In the genomic region with DNA sequence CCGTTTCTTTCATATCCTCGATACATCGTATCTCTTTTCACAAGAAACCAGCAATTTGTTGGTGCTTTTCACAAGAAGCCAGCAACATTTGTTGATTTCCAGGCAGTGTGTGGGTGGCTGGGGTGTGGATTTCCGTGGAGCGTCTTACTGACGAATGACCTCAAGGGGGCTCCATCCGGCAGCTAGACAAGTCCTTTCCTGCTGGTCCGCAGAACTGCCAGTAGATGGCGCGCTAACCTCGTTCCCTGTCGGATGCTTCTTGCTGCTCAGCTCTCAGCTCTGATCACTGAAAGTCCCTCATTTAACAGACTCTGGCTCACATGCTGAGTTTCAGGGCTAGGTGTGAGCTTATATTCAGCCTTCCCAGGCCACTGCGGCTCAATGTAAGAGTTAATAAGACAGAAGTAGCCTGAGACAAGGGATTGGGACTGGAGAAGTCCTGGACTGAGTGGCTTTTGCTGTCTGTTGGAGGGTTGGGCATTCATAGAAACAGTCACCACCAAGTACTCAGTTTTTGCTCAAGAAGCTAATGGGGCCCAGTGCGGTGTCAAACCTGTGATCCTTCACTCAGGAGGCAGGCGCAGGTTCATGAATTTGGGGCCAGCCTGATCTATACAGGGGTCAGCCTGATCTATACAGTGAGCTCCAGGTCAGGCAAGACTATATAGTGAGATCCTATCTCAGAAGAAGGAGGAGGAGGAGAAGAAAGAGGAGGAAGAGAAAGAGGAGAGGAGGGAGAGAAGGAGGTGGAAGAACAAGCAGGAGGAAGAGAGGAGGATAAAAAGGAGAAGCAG, we compare ENCODE assay signal across 7 mouse cellular contexts. TPM values are rescaled to one million over a fixed set of nuclear protein-coding genes. Genes with fewer than 3 reads are reported as not detected.
DNase-seq lines count a peak whose midpoint lies in the region; ATAC-seq and TF ChIP-seq lines count a peak whose summit lies in the region.

No protein-coding gene starts in this region.

- TF ChIP-seq POLR2A in cortical plate, adult 2 months (IDR thresholded peaks at IDR 0.05; ENCODE audit: extremely low read depth, insufficient read depth, low read length), result no peak

- DNase-seq in adrenal gland, adult 18-20 months (ENCODE audit: low spot score in 2 of 2), result peak; percentile 89 to 90
- peak; percentile 90 for DNase-seq in gastrocnemius, postnatal 10 days
- DNase-seq in left cerebral cortex, postnatal 36 days (ENCODE audit: low spot score in 2 of 2), result peak; percentile 82 to 85
- DNase-seq in midbrain, embryonic 14.5 days, result peak; percentile 98
- peak; percentile 67 to 70 for DNase-seq in spleen, adult 18-20 months

- WGBS in intestine, postnatal 0 days, result 12% methylated on average over 15 of the region's 15 CpGs
- 11% methylated on average over 15 of the region's 15 CpGs for WGBS in midbrain, embryonic 14.5 days

- no peaks in the 10 kb centered on the region for H3K4me1 ChIP-seq in cortical plate, adult 2 months (ENCODE audit: control insufficient read depth, insufficient read depth, low read length)
- H3K4me1 ChIP-seq in intestine, postnatal 0 days (replicated peaks; ENCODE audit: control insufficient read depth, insufficient read depth, low read length), result no peaks in the 10 kb centered on the region
- 0 out of 2 replicates have a peak, but pooled peaks cover 3% of the 10 kb centered on the region for H3K4me1 ChIP-seq in midbrain, embryonic 14.5 days (ENCODE audit: control insufficient read depth, insufficient read depth, low read length)

- ATAC-seq in intestine, postnatal 0 days, result peak; percentile 47; the same call in 1 of the 2 replicates
- ATAC-seq in midbrain, embryonic 14.5 days (ENCODE audit: low FRiP score, low TSS enrichment), result peak; percentile 55; the same call in 1 of the 2 replicates

- H3K4me2 ChIP-seq in intestine, postnatal 0 days (replicated peaks; ENCODE audit: low read depth), result no peak overlapping the region
- no peak overlapping the region for H3K4me2 ChIP-seq in midbrain, embryonic 14.5 days (ENCODE audit: low read length)

- H3K9me3 ChIP-seq in intestine, postnatal 0 days (ENCODE audit: control insufficient read depth), result no peaks in the 10 kb centered on the region
- no peaks in the 10 kb centered on the region for H3K9me3 ChIP-seq in midbrain, embryonic 14.5 days (ENCODE audit: control insufficient read depth, low read length)

- no peak overlapping the region for H3K4me3 ChIP-seq in cortical plate, adult 2 months (ENCODE audit: insufficient read depth, low read length)
- no peak overlapping the region for H3K4me3 ChIP-seq in intestine, postnatal 0 days (ENCODE audit: low read depth, low read length)
- H3K4me3 ChIP-seq in midbrain, embryonic 14.5 days (replicated peaks; ENCODE audit: low read depth, low read length), result no peak overlapping the region

- H3K36me3 ChIP-seq in intestine, postnatal 0 days (ENCODE audit: control insufficient read depth, insufficient read depth), result no peaks in the 10 kb centered on the region
- H3K36me3 ChIP-seq in midbrain, embryonic 14.5 days (ENCODE audit: control insufficient read depth, insufficient read depth, low read length), result no peaks in the 10 kb centered on the region

- peak; percentile 100 for TF ChIP-seq CTCF in cortical plate, adult 2 months (IDR thresholded peaks at IDR 0.05; ENCODE audit: extremely low read depth, insufficient read depth, low read length)
- TF ChIP-seq CTCF in intestine, postnatal 0 days (IDR thresholded peaks at IDR 0.05; ENCODE audit: low read depth), result peak; percentile 100

- intact Hi-C loops in left cerebral cortex, postnatal 36 days (cut with DNase I), result loop anchor here (1.0 to 2.0 kb wide), 2 partner anchors 69 to 231 kb away; no protein-coding TSS in a partner anchor

- no peak overlapping the region for H3K27ac ChIP-seq in cortical plate, adult 2 months (ENCODE audit: insufficient read depth, low read length)
- H3K27ac ChIP-seq in intestine, postnatal 0 days (ENCODE audit: low read depth, low read length), result no peak overlapping the region
- H3K27ac ChIP-seq in midbrain, embryonic 14.5 days (replicated peaks; ENCODE audit: low read depth, low read length), result no peak overlapping the region

- H3K27me3 ChIP-seq in intestine, postnatal 0 days (replicated peaks; ENCODE audit: control insufficient read depth, insufficient read depth, low read length), result peaks cover 9% of the 10 kb centered on the region
- H3K27me3 ChIP-seq in midbrain, embryonic 14.5 days (ENCODE audit: control insufficient read depth, insufficient read depth, low read length), result peaks cover 28% of the 10 kb centered on the region

- no peak overlapping the region for H3K9ac ChIP-seq in intestine, postnatal 0 days (ENCODE audit: low read depth, low read length)
- no peak overlapping the region for H3K9ac ChIP-seq in midbrain, embryonic 14.5 days (replicated peaks; ENCODE audit: low read length)

RNA-seq across cellular contexts. Expression of a gene that starts 19.0 kb away (rescaled TPM):
- 1 to 10 TPM; 2.2 to 3.0 TPM for total RNA-seq in adrenal gland, adult 18-20 months (2021)
- 2.4 and 2.5 TPM in 2 replicates for polyA plus RNA-seq in cortical plate, adult 2 months (2012; rRNA removed)
- total RNA-seq in gastrocnemius, postnatal 10 days (2021), result 1 to 10 TPM in 1 of 2 experiments, under 1 TPM in 1; 0.45 to 1.2 TPM
- polyA plus RNA-seq in intestine, postnatal 0 days (2015; fragmentation: Nextera tagmentation; extraction: Ambion mirVana), result 3.3 and 3.4 TPM in 2 replicates
- 1 to 10 TPM; 1.8 to 2.3 TPM for total RNA-seq in left cerebral cortex, postnatal 36 days (2021)
- 0.43 and 0.64 TPM in 2 replicates for polyA plus RNA-seq in midbrain, embryonic 14.5 days (2014; fragmentation: Nextera tagmentation; extraction: Ambion mirVana)

RNA-seq across cellular contexts. Expression of a gene that starts 54.3 kb away (rescaled TPM):
- not detected for total RNA-seq in adrenal gland, adult 18-20 months (2021)
- polyA plus RNA-seq in cortical plate, adult 2 months (2012; rRNA removed), result 0.21 and 0.23 TPM in 2 replicates
- total RNA-seq in gastrocnemius, postnatal 10 days (2021), result not detected
- polyA plus RNA-seq in intestine, postnatal 0 days (2015; fragmentation: Nextera tagmentation; extraction: Ambion mirVana), result not detected in 2 replicates
- not detected for total RNA-seq in left cerebral cortex, postnatal 36 days (2021)
- polyA plus RNA-seq in midbrain, embryonic 14.5 days (2014; fragmentation: Nextera tagmentation; extraction: Ambion mirVana), result 3.6 and 8.9 TPM in 2 replicates
